Mouse (Mus musculus) spleen, adult 2 months (tissue): ENCODE data around the gene Hdgfl3.

ENCODE experiments used
- CTCF ChIP-seq: fragments of 200-500 bp; IDR thresholded peaks from 2 replicates; pipeline ENCODE4 v1.5.1; 2011; ENCODE audit warnings: mild to moderate bottlenecking, inconsistent platforms; ENCODE audit not compliant: insufficient read depth, insufficient read length, insufficient replicate concordance; ENCODE audit errors: extremely low read depth
- POLR2A ChIP-seq: fragments of 200-500 bp; IDR thresholded peaks from 2 replicates; pipeline ENCODE4 v1.6.1; 2011; ENCODE audit warnings: low read depth, low read length, inconsistent platforms

DNA sequence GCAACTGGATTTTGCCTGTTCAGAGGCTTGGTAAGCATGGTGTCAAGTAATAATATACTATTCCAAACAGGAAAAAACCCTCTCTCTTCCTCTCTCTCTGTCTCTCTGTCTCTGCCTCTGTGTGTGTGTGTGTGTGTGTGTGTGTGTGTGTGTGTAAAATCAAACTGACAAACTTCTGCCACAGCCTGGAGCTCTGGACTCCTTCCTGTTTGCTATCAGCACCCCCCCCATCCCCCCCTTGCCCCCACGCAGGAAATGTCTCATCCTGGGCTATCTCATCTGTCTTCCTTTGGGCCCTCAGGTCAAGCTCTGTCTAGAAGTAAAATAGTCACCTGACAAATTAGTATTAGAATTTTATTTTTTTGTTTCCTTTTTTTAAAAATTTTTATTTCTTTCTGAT lies 60.5 kb downstream of the Hdgfl3 start:
- TF ChIP-seq CTCF (no peak), POLR2A (no peak)
